Mouse (Mus musculus): ENCODE measurements around the gene Fam71e2. TPM values are rescaled to one million over a fixed set of nuclear protein-coding genes. Genes with fewer than 3 reads are reported as not detected.

Fam71e2 gene
- total RNA-seq, 2 experiments from 2014 or later, result not detected

- ATAC-seq (ENCODE audit: poor library complexity, severe bottlenecking), result no peak
Observed at GRCm38 (mm10) chr7:4740309-4740727, 30.8 kb downstream of the Fam71e2 start.

DNA sequence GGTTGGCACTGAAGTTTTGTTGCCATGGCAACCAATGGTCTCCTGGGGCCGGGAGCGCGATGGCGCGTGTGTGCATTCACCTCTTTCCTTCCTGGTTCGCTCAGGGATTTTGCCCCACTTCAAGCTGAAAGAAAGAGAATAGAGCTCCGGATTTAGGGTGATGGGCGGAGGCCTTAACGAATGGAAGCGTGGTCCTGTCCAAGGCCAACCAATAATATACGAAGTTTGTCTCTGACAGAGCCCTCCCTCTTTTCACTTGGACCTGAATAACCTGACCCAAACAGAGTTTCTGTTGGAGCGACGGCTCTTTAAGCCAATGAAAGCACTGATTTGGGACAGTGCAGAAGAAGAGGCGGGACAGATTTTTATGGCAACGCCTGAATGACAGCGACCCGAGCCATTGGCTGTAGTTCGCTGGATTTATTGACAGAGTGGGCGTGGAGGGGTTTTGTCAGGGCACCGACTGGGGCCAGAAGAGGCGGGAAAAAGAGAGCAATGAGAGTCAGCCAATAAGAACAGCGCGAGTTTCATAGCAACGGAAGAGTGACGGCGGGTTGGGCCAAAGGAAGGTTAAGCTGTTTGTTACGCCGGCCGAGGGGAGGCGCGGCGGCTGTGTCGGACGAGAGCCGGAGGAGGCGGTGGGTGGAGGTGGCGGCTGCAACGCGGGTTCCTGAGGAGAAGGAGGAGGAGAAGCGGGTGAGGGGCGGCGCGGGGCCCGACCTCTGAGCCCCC is 31.4 kb downstream of the Fam71e2 start, which contains the start of gene Kmt5c:
Gene Kmt5c (plus strand): TSS at position 572 of the 732 bp plus-strand sequence.
- ATAC-seq (ENCODE audit: poor library complexity, severe bottlenecking), result peak; percentile 90

GRCm38 (mm10) chr7:4739041-4739543 is 32.0 kb downstream of the Fam71e2 start:
- ATAC-seq (ENCODE audit: poor library complexity, severe bottlenecking), result no peak

GRCm38 (mm10) chr7:4732968-4733392 is 38.1 kb downstream of the Fam71e2 start:
- ATAC-seq (ENCODE audit: poor library complexity, severe bottlenecking), result no peak; the same call in 1 of the 2 replicates

DNA sequence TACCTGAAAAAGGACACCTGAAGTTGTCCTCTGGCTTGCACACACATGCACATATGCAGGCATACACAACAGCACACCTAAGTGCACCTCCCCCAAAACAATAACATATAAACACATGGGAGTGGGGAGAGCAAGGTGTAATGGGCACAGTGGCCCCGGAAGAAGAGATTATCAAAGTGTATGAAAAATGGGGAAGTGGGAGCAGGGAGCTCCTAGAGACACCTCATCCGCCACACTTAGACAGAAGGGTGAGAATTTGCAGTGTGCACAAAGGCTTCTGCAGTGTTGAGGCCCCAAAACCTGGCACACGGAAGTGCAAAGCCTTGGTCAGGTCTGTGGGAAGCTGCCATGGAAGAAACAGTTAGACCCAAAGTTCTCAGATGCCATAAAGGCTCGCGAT is 40.0 kb downstream of the Fam71e2 start:
- 0 out of 2 replicates have a peak, but pooled peaks have one; percentile 30 for ATAC-seq (ENCODE audit: poor library complexity, severe bottlenecking)

GRCm38 (mm10) chr7:4725169-4725568 is 45.9 kb downstream of the Fam71e2 start, which contains the start of gene Tmem150b:
Tmem150b (minus strand) TSS chr7:4725249.
- ATAC-seq (ENCODE audit: poor library complexity, severe bottlenecking), result 0 out of 2 replicates have a peak, but pooled peaks have one; percentile 20

DNA sequence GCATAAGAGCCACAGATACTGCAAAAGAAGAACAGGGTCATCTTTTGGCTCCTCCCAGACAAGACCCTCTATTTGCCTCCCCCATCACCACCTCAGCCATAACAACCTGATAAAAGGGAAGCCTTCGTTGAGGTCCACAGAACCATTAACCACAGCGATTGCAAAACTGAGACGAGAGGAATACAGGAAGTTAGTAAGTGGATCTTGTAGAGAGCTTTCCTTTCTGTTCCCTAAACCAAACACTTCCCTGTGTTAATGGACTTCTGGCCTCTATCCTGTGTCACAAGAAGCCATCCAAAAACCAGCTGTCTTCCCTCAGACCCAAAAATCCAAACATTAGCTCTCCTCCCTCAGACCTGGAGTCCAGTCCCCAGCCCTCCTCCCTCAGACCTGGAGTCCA is 46.7 kb downstream of the Fam71e2 start:
- peak; percentile 82 for ATAC-seq (ENCODE audit: poor library complexity, severe bottlenecking)

DNA sequence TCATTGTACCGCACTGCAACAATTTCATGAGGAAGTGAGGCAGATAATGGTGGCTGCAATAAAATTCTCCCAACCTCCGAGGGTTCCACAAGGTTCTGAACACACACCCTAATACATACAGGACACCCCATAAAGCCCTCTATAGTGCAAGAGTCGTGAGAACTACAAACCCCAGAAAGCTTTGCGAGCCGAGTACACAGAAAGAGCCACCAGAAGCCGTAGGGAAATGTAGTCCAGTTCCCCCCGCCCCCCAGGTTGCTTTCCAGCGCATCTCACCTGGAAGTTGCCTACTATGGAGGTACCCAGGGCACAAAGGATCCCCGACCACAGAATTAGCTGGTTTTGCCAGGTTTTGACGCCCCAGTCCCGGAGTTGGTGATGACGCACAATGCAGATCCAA is 47.6 kb downstream of the Fam71e2 start:
- ATAC-seq (ENCODE audit: poor library complexity, severe bottlenecking), result peak; percentile 66

DNA sequence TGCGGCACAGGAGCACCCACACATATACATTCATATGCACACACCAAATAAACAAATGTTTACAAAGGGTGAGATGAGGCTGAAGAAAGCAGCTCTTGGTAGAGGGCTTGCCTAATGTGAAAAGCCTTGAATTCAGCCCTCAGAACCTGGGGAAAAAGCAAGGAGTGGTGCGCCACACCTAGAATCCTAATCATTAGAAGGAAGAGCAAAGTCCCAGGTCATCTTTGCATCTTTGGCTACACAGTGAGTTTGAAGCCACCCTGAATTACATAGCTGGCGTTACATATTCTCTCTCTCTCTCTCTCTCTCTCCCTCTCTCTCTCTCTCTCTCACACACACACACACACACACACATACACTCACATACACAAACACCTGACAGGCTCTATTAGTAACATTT is 51.8 kb downstream of the Fam71e2 start:
- no peak for ATAC-seq (ENCODE audit: poor library complexity, severe bottlenecking)

DNA sequence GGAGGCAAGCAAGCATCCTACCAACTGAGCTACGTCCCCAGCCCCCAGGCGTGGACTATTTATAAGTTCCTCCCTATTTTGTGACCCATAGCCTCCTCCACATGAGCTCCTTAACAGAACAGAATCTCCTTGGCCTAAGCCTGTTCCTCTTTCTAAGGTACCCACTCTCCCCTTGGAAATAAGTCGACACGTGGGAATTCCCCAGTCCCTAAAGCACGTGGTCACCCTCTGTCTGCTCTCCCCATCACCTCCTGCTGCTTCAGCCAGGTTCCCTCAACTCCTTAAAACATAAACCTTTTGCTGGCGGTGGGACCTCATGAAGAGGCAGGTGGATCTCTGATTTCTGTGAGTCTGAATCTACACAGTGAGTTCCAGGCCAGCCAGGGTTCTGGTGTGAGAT is 54.1 kb downstream of the Fam71e2 start:
- ATAC-seq (ENCODE audit: poor library complexity, severe bottlenecking), result no peak

GRCm38 (mm10) chr7:4712594-4712993 is 58.5 kb downstream of the Fam71e2 start:
- no peak for ATAC-seq (ENCODE audit: poor library complexity, severe bottlenecking)

- ATAC-seq (ENCODE audit: poor library complexity, severe bottlenecking), result peak; percentile 47; the same call in 1 of the 2 replicates
Observed at GRCm38 (mm10) chr7:4705098-4705497, 66.0 kb downstream of the Fam71e2 start.

Other genes with a start within 250 kb of the Fam71e2 start
Only the 30 nearest of the 31 such genes appear.
- 5.1 and 8.8 TPM in 2 replicates for gene Tnni3, start 247.1 kb downstream of the Fam71e2 start, total RNA-seq (2015)
- gene Tnni3, start 247.1 kb downstream of the Fam71e2 start, total RNA-seq (2017), result 1.7 TPM in 1 of 2 replicates, not detected in the other
- 1.3 TPM in 2 replicates for gene Dnaaf3, start 238.8 kb downstream of the Fam71e2 start, total RNA-seq (2015)
- gene Dnaaf3, start 238.8 kb downstream of the Fam71e2 start, total RNA-seq (2017), result 1.0 TPM in 2 replicates
- gene Syt5, start 223.8 kb downstream of the Fam71e2 start, total RNA-seq (2015), result not detected in 2 replicates
- gene Syt5, start 223.8 kb downstream of the Fam71e2 start, total RNA-seq (2017), result not detected in 2 replicates
- not detected in 2 replicates for gene Ptprh, start 167.3 kb downstream of the Fam71e2 start, total RNA-seq (2015)
- gene Ptprh, start 167.3 kb downstream of the Fam71e2 start, total RNA-seq (2017), result not detected in 2 replicates
- gene Tmem86b, start 139.9 kb downstream of the Fam71e2 start, total RNA-seq (2015), result 8.9 and 10.7 TPM in 2 replicates
- 13.6 and 22.1 TPM in 2 replicates for gene Tmem86b, start 139.9 kb downstream of the Fam71e2 start, total RNA-seq (2017)
- 71.1 and 72.6 TPM in 2 replicates for gene Ppp6r1, start 112.3 kb downstream of the Fam71e2 start, total RNA-seq (2015)
- gene Ppp6r1, start 112.3 kb downstream of the Fam71e2 start, total RNA-seq (2017), result 85.6 and 101 TPM in 2 replicates
- gene Hspbp1, start 86.2 kb downstream of the Fam71e2 start, total RNA-seq (2015), result 12.7 and 16.9 TPM in 2 replicates
- gene Hspbp1, start 86.2 kb downstream of the Fam71e2 start, total RNA-seq (2017), result 9.8 and 15.3 TPM in 2 replicates
- gene Brsk1, start 80.7 kb downstream of the Fam71e2 start, total RNA-seq (2015), result not detected in 2 replicates
- not detected in 2 replicates for gene Brsk1, start 80.7 kb downstream of the Fam71e2 start, total RNA-seq (2017)
- 11.4 and 13.3 TPM in 2 replicates for gene Tmem150b, start 46.1 kb downstream of the Fam71e2 start, total RNA-seq (2015)
- gene Tmem150b, start 46.1 kb downstream of the Fam71e2 start, total RNA-seq (2017), result 15.5 and 18.0 TPM in 2 replicates
- 32.4 and 38.4 TPM in 2 replicates for gene Kmt5c, start 31.2 kb downstream of the Fam71e2 start, total RNA-seq (2015)
- gene Kmt5c, start 31.2 kb downstream of the Fam71e2 start, total RNA-seq (2017), result 44.2 and 58.2 TPM in 2 replicates
- gene Cox6b2, start 18.2 kb downstream of the Fam71e2 start, total RNA-seq (2015), result 29.5 and 32.4 TPM in 2 replicates
- gene Cox6b2, start 18.2 kb downstream of the Fam71e2 start, total RNA-seq (2017), result 20.5 and 24.8 TPM in 2 replicates
- not detected in 2 replicates for gene Il11, start 11.6 kb upstream of the Fam71e2 start, total RNA-seq (2015)
- not detected in 2 replicates for gene Il11, start 11.6 kb upstream of the Fam71e2 start, total RNA-seq (2017)
- not detected in 2 replicates for gene Tmem190, start 11.6 kb upstream of the Fam71e2 start, total RNA-seq (2015)
- gene Tmem190, start 11.6 kb upstream of the Fam71e2 start, total RNA-seq (2017), result not detected in 2 replicates
- gene Tmem238, start 18.4 kb upstream of the Fam71e2 start, total RNA-seq (2015), result 1.3 and 3.0 TPM in 2 replicates
- gene Tmem238, start 18.4 kb upstream of the Fam71e2 start, total RNA-seq (2017), result 0.61 and 2.5 TPM in 2 replicates
- gene Rpl28, start 21.6 kb upstream of the Fam71e2 start, total RNA-seq (2015), result 1,340 and 1,433 TPM in 2 replicates
- 535 and 673 TPM in 2 replicates for gene Rpl28, start 21.6 kb upstream of the Fam71e2 start, total RNA-seq (2017)
- 313 and 324 TPM in 2 replicates for gene Ube2s, start 41.3 kb upstream of the Fam71e2 start, total RNA-seq (2015)
- gene Ube2s, start 41.3 kb upstream of the Fam71e2 start, total RNA-seq (2017), result 178 and 185 TPM in 2 replicates
- not detected in 2 replicates for gene Shisa7, start 73.4 kb upstream of the Fam71e2 start, total RNA-seq (2015)
- not detected in 2 replicates for gene Shisa7, start 73.4 kb upstream of the Fam71e2 start, total RNA-seq (2017)
- 6.5 and 9.2 TPM in 2 replicates for gene Isoc2b, start 99.0 kb upstream of the Fam71e2 start, total RNA-seq (2015)
- 70.2 and 91.2 TPM in 2 replicates for gene Isoc2b, start 99.0 kb upstream of the Fam71e2 start, total RNA-seq (2017)
- 2.3 and 3.0 TPM in 2 replicates for gene Isoc2a, start 105.9 kb upstream of the Fam71e2 start, total RNA-seq (2015)
- gene Isoc2a, start 105.9 kb upstream of the Fam71e2 start, total RNA-seq (2017), result 5.0 TPM in 2 replicates
- not detected in 2 replicates for gene Gm36210, start 135.2 kb upstream of the Fam71e2 start, total RNA-seq (2015)
- not detected in 2 replicates for gene Gm36210, start 135.2 kb upstream of the Fam71e2 start, total RNA-seq (2017)
- gene Zfp628, start 143.9 kb upstream of the Fam71e2 start, total RNA-seq (2015), result 6.7 and 7.3 TPM in 2 replicates
- gene Zfp628, start 143.9 kb upstream of the Fam71e2 start, total RNA-seq (2017), result 1.9 and 3.0 TPM in 2 replicates
- 0.13 and 0.82 TPM in 2 replicates for gene Nat14, start 150.7 kb upstream of the Fam71e2 start, total RNA-seq (2015)
- 0.11 and 1.1 TPM in 2 replicates for gene Nat14, start 150.7 kb upstream of the Fam71e2 start, total RNA-seq (2017)
- not detected in 2 replicates for gene Ssc5d, start 154.5 kb upstream of the Fam71e2 start, total RNA-seq (2015)
- 0.04 TPM in 1 of 2 replicates, not detected in the other for gene Ssc5d, start 154.5 kb upstream of the Fam71e2 start, total RNA-seq (2017)
- not detected in 2 replicates for gene Sbk2, start 193.1 kb upstream of the Fam71e2 start, total RNA-seq (2015)
- gene Sbk2, start 193.1 kb upstream of the Fam71e2 start, total RNA-seq (2017), result not detected in 2 replicates
- 0.09 TPM in 1 of 2 replicates, not detected in the other for gene Sbk3, start 199.9 kb upstream of the Fam71e2 start, total RNA-seq (2015)
- gene Sbk3, start 199.9 kb upstream of the Fam71e2 start, total RNA-seq (2017), result not detected in 2 replicates
- gene Zfp579, start 224.9 kb upstream of the Fam71e2 start, total RNA-seq (2015), result 5.7 and 14.9 TPM in 2 replicates
- 0.81 and 0.89 TPM in 2 replicates for gene Zfp579, start 224.9 kb upstream of the Fam71e2 start, total RNA-seq (2017)
- gene Zfp524, start 243.1 kb upstream of the Fam71e2 start, total RNA-seq (2015), result 24.8 and 26.2 TPM in 2 replicates
- gene Zfp524, start 243.1 kb upstream of the Fam71e2 start, total RNA-seq (2017), result 13.5 and 13.9 TPM in 2 replicates
- gene Fiz1, start 243.4 kb upstream of the Fam71e2 start, total RNA-seq (2015), result 19.2 and 20.6 TPM in 2 replicates
- gene Fiz1, start 243.4 kb upstream of the Fam71e2 start, total RNA-seq (2017), result 9.3 and 12.1 TPM in 2 replicates
- 0.30 TPM in 1 of 2 replicates, not detected in the other for gene Gm44973, start 244.2 kb upstream of the Fam71e2 start, total RNA-seq (2015)
- gene Gm44973, start 244.2 kb upstream of the Fam71e2 start, total RNA-seq (2017), result not detected in 2 replicates
- 11.9 and 12.0 TPM in 2 replicates for gene Zfp865, start 249.1 kb upstream of the Fam71e2 start, total RNA-seq (2015)
- 13.6 and 14.4 TPM in 2 replicates for gene Zfp865, start 249.1 kb upstream of the Fam71e2 start, total RNA-seq (2017)